Mouse (Mus musculus) G1E (cell line): ENCODE data around the gene Kctd15.

Experiments used
- CTCF ChIP-seq: IDR thresholded peaks from 2 replicates; pipeline ENCODE4 v1.5.1; 2012; ENCODE audit warnings: low read depth, low read length, inconsistent platforms, mixed read lengths
- GATA1 ChIP-seq: IDR thresholded peaks from 2 replicates; pipeline ENCODE4 v1.6.1; 2012; ENCODE audit warnings: borderline replicate concordance, low read length, inconsistent platforms, mixed read lengths
- GATA2 ChIP-seq: IDR thresholded peaks from 2 replicates; pipeline ENCODE4 v1.6.1; 2012; ENCODE audit warnings: low read depth, low read length, inconsistent platforms, borderline replicate concordance
- POLR2AphosphoS5 ChIP-seq: IDR thresholded peaks from 2 replicates; pipeline ENCODE4 v1.6.1; 2012; ENCODE audit warnings: low read depth, low read length, inconsistent platforms; ENCODE audit not compliant: insufficient replicate concordance
- TAL1 ChIP-seq: conservative IDR thresholded peaks from 2 replicates; pipeline ENCODE4 v1.6.1; 2012; ENCODE audit warnings: low read depth, low read length, inconsistent platforms, mixed read lengths

- TF ChIP-seq CTCF (no peak), TAL1 (no peak), GATA2 (no peak), POLR2AphosphoS5 (no peak), GATA1 (no peak)
These were observed 47.9 kb upstream of the Kctd15 start for GRCm38 (mm10) chr7:34704401-34704800.
